Mouse (Mus musculus) neural tube, embryonic 13.5 days (tissue): ENCODE results near the gene Krt79. TPM values are rescaled to one million over a fixed set of nuclear protein-coding genes. Genes with fewer than 3 reads are reported as not detected.

ENCODE experiments used
- ATAC-seq: fragments of 200-750 bp; cut with Nextera tagmentation; 2 replicates; pipeline ENCODE4 v1.8.0; 2017; ENCODE audit warnings: low read depth, mild to moderate bottlenecking, moderate TSS enrichment, moderate library complexity
- H3K27ac ChIP-seq: fragments of 300-500 bp; sonication (generic); replicated peaks from 2 replicates; pipeline ENCODE4 v1.5.1; 2015; ENCODE audit warnings: moderate library complexity, mild to moderate bottlenecking, inconsistent platforms
- H3K27me3 ChIP-seq: fragments of 300-500 bp; sonication (generic); 2 replicates; pipeline ENCODE4 v1.6.1; 2015; ENCODE audit warnings: mild to moderate bottlenecking, inconsistent platforms
- H3K36me3 ChIP-seq: fragments of 300-500 bp; sonication (generic); 2 replicates; pipeline ENCODE4 v1.6.1; 2015; ENCODE audit warnings: mild to moderate bottlenecking, inconsistent platforms
- H3K4me1 ChIP-seq: fragments of 300-500 bp; sonication (generic); replicated peaks from 2 replicates; pipeline ENCODE4 v1.6.1; 2015; ENCODE audit warnings: inconsistent platforms
- H3K4me2 ChIP-seq: fragments of 300-500 bp; sonication (generic); 2 replicates; pipeline ENCODE4 v1.6.1; 2015; ENCODE audit warnings: inconsistent platforms, mild to moderate bottlenecking, moderate library complexity
- H3K4me3 ChIP-seq: fragments of 300-500 bp; sonication (generic); 2 replicates; pipeline ENCODE4 v1.5.1; 2015; ENCODE audit warnings: mild to moderate bottlenecking, inconsistent platforms
- H3K9ac ChIP-seq: fragments of 300-500 bp; sonication (generic); 2 replicates; pipeline ENCODE4 v1.6.1; 2015; ENCODE audit warnings: moderate library complexity, mild to moderate bottlenecking, inconsistent platforms
- H3K9me3 ChIP-seq: fragments of 300-500 bp; sonication (generic); 2 replicates; pipeline ENCODE4 v1.6.1; 2016; ENCODE audit warnings: inconsistent platforms
- WGBS: fragments of 180-500 bp; shearing (Covaris S2); methylation state at CpG from one replicate; pipeline ENCODE4 v1.1.7; 2015; 5-methylcytosine and 5-hydroxymethylcytosine counted together
- polyA plus RNA-seq: library from polyadenylated mRNA; unstranded; fragments of >200 nt; fragmentation: Nextera tagmentation; extraction: Ambion mirVana; gene quantifications from 2 replicates; pipeline ENCODE4 v1.2.1, GENCODE M21; 2015

Gene Krt79
- polyA plus RNA-seq, 1 experiment from 2014 or later = 0.32 TPM

DNA sequence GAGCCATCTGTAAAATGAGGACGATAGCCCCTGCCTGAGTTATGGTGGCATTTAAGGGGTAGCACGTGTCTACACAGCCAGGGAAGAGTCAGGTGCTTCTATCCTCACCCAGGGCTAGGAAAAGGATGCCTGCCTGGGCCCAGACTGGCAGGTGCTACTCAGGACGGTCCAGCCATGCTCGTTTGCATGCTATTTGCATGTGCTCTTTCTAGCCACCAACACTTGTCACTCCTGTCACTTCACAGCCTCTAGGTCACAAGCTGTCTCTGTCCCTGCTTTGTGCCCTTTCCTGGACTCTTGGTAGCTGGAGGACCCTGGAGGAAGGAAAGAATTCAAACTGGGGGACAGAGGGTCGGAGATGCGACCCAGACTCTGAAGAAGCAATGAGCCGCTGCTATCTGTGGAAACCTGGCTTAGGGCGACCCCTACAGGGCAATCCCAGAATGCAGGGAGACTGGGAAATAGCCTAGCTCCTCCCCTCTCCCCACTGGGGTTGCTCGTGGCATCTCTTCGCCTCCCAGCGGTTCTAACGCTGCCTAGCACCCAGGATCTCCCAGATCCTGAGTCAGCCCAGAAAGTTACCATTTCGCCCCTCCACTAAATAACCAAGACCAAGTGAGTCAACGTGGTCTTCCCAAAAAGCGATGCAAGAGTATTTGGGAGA lies 33.4 kb upstream of the Krt79 start:
- ATAC-seq = peak; percentile 29
- H3K27ac ChIP-seq = no peak overlapping the region
- H3K4me1 ChIP-seq = peaks cover 29% of the 10 kb centered on the region
- peak overlapping the region; percentile 7; the same call in 1 of the 2 replicates for H3K4me2 ChIP-seq
- H3K4me3 ChIP-seq = no peak overlapping the region
- H3K36me3 ChIP-seq = no peaks in the 10 kb centered on the region
- peak overlapping the region; percentile 50; the same call in 1 of the 2 replicates for H3K9ac ChIP-seq
- no peaks in the 10 kb centered on the region for H3K27me3 ChIP-seq
- H3K9me3 ChIP-seq = no peaks in the 10 kb centered on the region
- WGBS = 11% methylated on average over 15 of the region's 15 CpGs

DNA sequence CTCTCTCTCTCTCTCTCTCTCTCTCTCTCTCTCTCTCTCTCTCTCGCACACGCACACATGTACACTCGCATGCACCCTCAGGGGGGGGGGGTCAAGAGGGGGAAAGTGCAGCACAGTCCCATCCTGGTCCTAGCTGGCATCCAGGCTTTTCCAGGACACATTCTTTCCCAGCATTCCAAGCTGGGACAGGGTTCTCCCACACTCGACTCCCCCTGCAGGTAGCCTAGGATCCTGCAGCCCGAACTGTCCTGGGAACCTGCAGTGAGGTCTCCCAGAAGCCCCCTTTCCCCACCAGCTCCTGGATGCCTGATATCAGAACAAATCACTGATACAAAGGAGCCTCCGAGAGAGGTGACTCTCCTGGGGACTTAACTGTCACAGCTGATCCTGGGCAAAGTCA lies 30.4 kb upstream of the Krt79 start:
- Histone ChIP-seq H3K9me3 (no peaks in the 10 kb centered on the region), H3K4me3 (no peak overlapping the region), H3K4me1 (peaks cover 5% of the 10 kb centered on the region; the same call in 1 of the 2 replicates), H3K36me3 (no peaks in the 10 kb centered on the region), H3K4me2 (no peak overlapping the region), H3K27ac (no peak overlapping the region), H3K27me3 (no peaks in the 10 kb centered on the region), H3K9ac (no peak overlapping the region)
- 9% methylated on average over 3 of the region's 6 CpGs for WGBS
- ATAC-seq = no peak

DNA sequence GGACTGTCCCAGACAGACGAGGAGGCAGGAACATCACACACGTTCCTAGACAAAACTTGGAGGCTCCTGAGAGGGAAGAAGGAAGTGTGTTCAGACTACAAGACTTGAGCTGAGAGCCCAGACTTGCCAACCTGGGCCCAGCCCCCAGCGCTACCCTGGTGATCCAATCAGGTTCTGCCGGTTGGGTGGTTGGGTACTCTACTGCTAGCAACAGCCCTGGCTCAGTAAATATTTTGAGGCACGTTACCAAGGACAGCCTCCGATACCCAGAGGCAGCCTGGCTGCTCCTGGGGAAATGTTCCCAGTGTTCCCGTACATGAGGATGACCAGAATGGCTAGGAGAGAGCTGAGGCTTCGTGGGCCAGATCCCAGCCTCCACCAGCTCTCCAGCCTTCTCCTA lies 26.7 kb upstream of the Krt79 start:
- Histone ChIP-seq H3K27me3 (no peaks in the 10 kb centered on the region), H3K4me3 (no peak overlapping the region)
- ATAC-seq = no peak

DNA sequence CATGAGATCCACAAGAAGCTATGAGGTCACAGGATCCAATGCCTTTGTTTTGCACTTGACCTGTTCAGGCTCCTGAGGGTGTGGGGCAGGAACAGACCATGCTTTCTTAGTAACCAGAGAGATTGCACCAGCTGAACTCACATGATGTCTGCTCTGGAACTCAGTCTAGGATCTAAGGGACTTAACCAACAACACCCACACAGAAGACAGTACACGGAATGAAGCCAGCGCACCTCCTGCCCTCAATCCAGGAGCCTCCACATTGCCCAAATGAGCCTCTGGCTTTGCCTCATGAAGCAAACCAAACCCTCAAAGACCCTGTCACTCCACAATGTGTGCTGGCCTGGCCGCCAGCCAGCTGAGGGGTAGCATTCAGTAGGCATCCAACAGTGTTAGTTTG lies 18.8 kb upstream of the Krt79 start:
- Histone ChIP-seq H3K36me3 (no peaks in the 10 kb centered on the region), H3K27me3 (no peaks in the 10 kb centered on the region), H3K4me3 (no peak overlapping the region), H3K4me1 (no peaks in the 10 kb centered on the region), H3K4me2 (no peak overlapping the region), H3K9ac (no peak overlapping the region), H3K9me3 (no peaks in the 10 kb centered on the region), H3K27ac (no peak overlapping the region)
- WGBS = 95% methylated on average over 3 of the region's 3 CpGs
- ATAC-seq = no peak

More for the DNA sequence above, 26.7 kb upstream of the Krt79 start:
- WGBS = 90% methylated on average over 8 of the region's 8 CpGs
- Histone ChIP-seq H3K4me1 (no peaks in the 10 kb centered on the region), H3K4me2 (no peak overlapping the region), H3K27ac (no peak overlapping the region), H3K36me3 (no peaks in the 10 kb centered on the region), H3K9ac (no peak overlapping the region), H3K9me3 (no peaks in the 10 kb centered on the region)

DNA sequence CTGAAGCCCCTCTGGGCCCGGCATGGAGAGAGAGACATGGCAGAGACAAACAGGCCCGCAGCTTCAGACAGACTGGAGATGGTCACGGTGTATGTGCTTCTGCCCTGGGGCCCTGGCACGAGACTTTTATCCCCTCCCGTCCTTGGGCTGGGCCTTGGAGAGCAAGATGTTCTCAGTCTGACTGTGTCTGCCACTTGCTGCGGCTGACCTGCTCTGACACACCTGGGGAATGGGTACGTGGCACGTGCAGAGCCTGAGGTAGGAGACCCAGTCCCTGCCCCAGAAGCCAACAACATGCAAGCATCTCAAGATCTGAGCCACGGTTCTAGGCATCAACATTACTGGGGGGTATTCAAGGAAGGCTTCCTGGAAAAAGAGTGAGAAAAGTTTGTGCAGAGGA lies 14.1 kb upstream of the Krt79 start, which contains the start of gene Krt78:
TSS of gene Krt78 (minus strand) at position 101 of the 400 bp plus-strand sequence.
- no peak within 1 kb of the TSS for H3K4me3 ChIP-seq
- no peak within 1 kb of the TSS for H3K27ac ChIP-seq
- no peak within 1 kb of the TSS for H3K4me2 ChIP-seq
- no peaks in the 10 kb centered on the region for H3K36me3 ChIP-seq
- ATAC-seq = no peak
- 89% methylated on average over 9 of the region's 9 CpGs for WGBS
- no peak within 1 kb of the TSS for H3K9ac ChIP-seq
- H3K27me3 ChIP-seq = no peaks in the 10 kb centered on the region
- H3K9me3 ChIP-seq = no peaks in the 10 kb centered on the region
- H3K4me1 ChIP-seq = no peaks in the 10 kb centered on the region

DNA sequence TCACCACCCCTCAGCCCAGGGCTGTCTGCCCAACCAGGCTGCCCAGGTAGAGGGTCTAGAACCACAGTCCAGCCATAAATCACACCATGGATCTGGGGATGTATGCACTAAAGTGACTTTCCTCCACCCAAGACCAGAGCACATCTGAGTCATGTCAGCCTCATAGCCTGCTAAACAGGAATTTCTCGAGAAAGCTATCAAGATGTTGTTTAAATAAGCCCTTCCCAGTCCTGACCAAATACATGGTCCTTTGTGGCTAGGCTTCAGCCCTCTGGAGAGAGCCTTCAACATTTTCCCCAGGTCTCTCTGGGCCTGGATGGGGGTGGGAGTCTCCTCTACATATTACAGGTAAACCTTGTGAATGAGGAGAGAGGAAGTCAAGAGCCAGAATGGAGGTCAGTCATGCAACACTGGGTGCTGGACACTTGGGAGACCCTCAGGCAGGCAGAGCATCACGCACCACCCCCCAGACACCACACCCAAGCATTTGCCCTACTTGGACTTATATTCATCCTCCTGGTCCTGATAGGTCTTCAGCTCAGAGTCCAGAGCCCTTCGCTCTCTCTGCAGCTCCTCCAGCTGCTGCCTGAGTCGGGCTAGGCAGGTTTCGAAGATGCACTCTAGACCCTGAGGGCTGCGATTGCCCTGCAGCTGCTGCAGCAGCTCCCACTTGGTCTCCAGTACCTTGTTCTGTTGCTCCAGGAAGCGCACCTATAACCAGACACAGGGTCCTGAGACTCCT lies 12.8 kb upstream of the Krt79 start:
- Histone ChIP-seq H3K4me3 (no peak overlapping the region), H3K9me3 (no peaks in the 10 kb centered on the region), H3K4me2 (no peak overlapping the region), H3K9ac (no peak overlapping the region), H3K36me3 (no peaks in the 10 kb centered on the region), H3K27me3 (no peaks in the 10 kb centered on the region), H3K4me1 (no peaks in the 10 kb centered on the region), H3K27ac (no peak overlapping the region)
- ATAC-seq = no peak
- WGBS = 92% methylated on average over 7 of the region's 7 CpGs

DNA sequence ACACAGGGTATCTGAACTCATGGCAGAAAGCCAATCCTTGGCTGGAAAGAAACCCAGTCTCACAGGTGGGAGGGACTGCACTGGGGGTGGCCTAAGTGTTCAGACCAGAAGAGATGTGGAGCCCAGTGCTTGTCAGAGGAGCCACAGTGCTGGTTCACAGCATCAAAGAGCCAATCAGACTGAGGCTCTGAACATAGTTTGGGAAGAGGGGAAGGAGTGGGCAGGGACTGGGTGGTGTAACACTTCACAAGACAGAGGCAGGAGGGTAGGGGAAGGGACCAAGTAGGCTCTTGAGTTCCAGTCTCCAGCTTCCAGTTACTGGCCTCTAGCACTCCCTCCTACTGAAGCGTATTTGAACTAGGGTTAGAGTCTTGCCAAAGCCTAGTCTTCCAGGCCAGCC lies 5.3 kb upstream of the Krt79 start:
- H3K4me3 ChIP-seq = no peak overlapping the region
- H3K27me3 ChIP-seq = no peaks in the 10 kb centered on the region
- H3K4me2 ChIP-seq = no peak overlapping the region
- ATAC-seq = no peak
- peaks cover 6% of the 10 kb centered on the region for H3K4me1 ChIP-seq
- no peak overlapping the region for H3K9ac ChIP-seq
- H3K27ac ChIP-seq = no peak overlapping the region
- H3K9me3 ChIP-seq = no peaks in the 10 kb centered on the region
- 87% methylated on average over 1 of the region's 1 CpGs for WGBS
- H3K36me3 ChIP-seq = no peaks in the 10 kb centered on the region

DNA sequence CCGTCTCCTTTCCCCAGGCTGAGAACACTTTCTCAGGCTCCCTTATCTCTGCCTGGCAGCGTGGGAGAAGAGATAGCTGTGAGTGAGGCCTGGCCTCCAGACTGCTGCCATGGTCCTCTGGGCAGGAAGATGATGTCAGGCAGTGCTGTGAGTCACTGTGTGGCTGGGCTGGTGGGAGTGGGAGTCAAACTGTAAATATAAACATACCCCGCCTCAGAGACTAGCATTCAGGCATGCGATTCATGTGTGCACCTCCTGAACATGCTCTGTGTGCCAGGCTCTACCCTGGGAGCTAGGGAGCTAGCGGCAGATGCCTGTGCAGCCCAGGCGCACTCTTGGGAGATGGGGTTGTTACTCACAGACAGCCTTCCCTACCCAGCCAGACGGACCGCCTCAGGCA lies 1.8 kb upstream of the Krt79 start:
- peaks cover 6% of the 10 kb centered on the region for H3K4me1 ChIP-seq
- H3K27ac ChIP-seq = no peak overlapping the region
- WGBS = 65% methylated on average over 8 of the region's 8 CpGs
- H3K27me3 ChIP-seq = no peaks in the 10 kb centered on the region
- H3K9me3 ChIP-seq = no peaks in the 10 kb centered on the region
- H3K9ac ChIP-seq = no peak overlapping the region
- H3K4me2 ChIP-seq = no peak overlapping the region
- H3K4me3 ChIP-seq = no peak overlapping the region
- H3K36me3 ChIP-seq = no peaks in the 10 kb centered on the region
- ATAC-seq = no peak

DNA sequence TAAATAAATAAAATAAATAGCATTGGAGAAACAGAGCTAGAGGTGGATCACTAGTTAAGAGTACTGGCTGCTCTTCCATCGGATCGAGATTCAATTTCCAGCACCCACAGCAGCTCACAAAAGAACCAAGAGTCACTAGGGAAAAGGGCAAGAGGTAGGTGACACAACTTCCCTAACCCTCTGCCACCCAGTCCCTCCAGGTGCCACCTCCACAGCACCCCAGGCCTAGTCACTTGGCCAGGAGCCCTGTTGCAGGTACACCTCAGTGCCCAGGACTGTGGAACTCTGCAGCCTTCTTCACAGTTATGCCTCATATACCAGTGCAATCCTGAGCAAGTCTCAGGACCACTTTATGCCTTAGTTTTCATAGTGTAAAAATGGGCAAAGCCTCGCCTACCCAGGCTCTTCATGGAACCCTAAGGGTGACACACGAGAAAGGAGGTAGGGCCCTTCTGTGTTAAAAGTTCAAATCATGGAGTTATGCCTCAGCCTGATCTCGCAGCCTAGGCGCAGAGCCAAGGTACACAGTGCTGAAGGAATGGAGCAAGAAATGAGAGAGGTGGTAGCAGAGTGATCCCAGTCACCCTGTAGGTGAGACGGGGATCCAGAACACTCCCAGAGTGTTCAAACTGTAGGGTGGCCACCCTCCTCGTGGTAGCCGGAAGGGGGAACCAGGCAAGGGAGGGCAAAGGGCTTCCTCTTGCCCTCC lies 1.4 kb downstream of the Krt79 start:
- no peak overlapping the region for H3K4me3 ChIP-seq
- H3K4me2 ChIP-seq = no peak overlapping the region
- H3K4me1 ChIP-seq = peaks cover 6% of the 10 kb centered on the region
- no peaks in the 10 kb centered on the region for H3K27me3 ChIP-seq
- no peaks in the 10 kb centered on the region for H3K36me3 ChIP-seq
- 87% methylated on average over 9 of the region's 9 CpGs for WGBS
- no peaks in the 10 kb centered on the region for H3K9me3 ChIP-seq
- H3K9ac ChIP-seq = no peak overlapping the region
- no peak overlapping the region for H3K27ac ChIP-seq
- no peak for ATAC-seq

DNA sequence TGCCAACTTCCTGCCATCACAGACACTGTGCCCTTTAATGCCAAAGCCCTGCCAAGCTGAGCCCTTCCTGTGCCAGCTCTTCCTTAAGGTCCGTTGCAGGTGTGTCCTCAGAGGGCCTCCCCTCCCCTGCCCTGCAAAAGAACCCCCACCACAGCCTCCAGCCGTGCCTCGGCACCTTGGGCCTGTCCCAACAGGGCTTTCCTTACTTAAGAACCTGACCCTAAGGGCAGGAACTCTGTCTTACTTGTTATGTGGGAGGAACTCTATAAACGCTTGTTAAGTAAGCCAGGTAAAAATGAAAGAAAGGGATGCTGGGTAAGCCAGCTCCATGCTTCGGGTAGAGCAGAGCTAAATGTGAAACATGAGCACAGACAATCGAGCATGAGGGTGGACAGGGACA lies 7.1 kb downstream of the Krt79 start:
- H3K9me3 ChIP-seq = no peaks in the 10 kb centered on the region
- peaks cover 28% of the 10 kb centered on the region for H3K27me3 ChIP-seq
- H3K27ac ChIP-seq = no peak overlapping the region
- H3K4me1 ChIP-seq = peaks cover 13% of the 10 kb centered on the region
- no peaks in the 10 kb centered on the region for H3K36me3 ChIP-seq
- no peak overlapping the region for H3K4me2 ChIP-seq
- H3K4me3 ChIP-seq = no peak overlapping the region
- no peak for ATAC-seq
- H3K9ac ChIP-seq = no peak overlapping the region
- WGBS = 82% methylated on average over 6 of the region's 6 CpGs

DNA sequence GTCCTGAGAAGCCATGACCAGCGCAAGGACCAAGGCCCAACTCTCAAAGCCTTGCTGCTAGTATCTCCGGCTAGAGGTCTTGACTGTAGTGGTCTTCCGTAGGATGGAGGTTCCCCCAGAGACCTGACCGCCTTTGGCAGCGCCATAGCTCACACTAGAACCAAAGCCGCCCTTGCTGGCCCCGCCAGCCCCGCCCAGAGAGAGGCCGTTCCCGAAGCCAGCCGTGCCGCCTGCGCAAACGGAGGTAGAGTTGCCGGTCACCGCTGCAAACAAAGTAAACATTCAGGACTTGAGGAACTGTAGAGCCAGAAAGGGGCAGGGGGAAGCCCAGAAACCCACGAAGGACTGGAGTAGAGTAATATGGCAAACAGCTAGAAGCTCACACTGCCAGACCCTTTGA lies 10.5 kb downstream of the Krt79 start:
- no peak for ATAC-seq
- Histone ChIP-seq H3K27ac (no peak overlapping the region), H3K4me1 (peaks cover 13% of the 10 kb centered on the region), H3K4me2 (peak overlapping the region; percentile 46), H3K27me3 (peaks cover 28% of the 10 kb centered on the region), H3K36me3 (no peaks in the 10 kb centered on the region), H3K4me3 (0 out of 2 replicates have a peak overlapping the region, but pooled peaks have one; percentile 15), H3K9me3 (no peaks in the 10 kb centered on the region), H3K9ac (no peak overlapping the region; the same call in 1 of the 2 replicates)
- 4% methylated on average over 17 of the region's 17 CpGs for WGBS

DNA sequence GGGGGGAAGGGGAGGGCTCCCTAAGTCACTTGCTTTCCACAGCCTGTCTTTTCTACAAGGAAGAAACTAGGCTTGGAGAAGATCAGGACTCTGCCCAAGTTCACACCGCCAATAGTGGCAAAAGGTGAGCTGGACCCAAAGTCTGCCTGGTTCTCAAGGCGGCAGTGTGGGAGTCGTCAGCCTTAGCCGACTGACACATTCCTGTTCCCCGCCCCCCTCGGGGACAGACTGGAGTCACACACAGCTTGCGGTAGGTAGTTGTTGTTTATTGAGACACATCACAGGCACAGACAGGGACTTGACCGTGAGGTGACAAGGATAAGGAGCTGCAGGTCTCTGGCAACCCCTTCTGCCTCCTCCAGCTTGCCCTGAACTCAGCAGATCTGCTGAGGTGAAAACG lies 11.0 kb downstream of the Krt79 start:
- Histone ChIP-seq H3K36me3 (no peaks in the 10 kb centered on the region), H3K9me3 (no peaks in the 10 kb centered on the region), H3K4me2 (no peak overlapping the region), H3K4me3 (no peak overlapping the region), H3K27ac (no peak overlapping the region), H3K27me3 (peaks cover 28% of the 10 kb centered on the region), H3K4me1 (peaks cover 13% of the 10 kb centered on the region), H3K9ac (no peak overlapping the region)
- 23% methylated on average over 9 of the region's 9 CpGs for WGBS
- no peak for ATAC-seq
